Mouse (Mus musculus): Measurements from ENCODE around the gene Sec24b.

Sec24b gene

DNA sequence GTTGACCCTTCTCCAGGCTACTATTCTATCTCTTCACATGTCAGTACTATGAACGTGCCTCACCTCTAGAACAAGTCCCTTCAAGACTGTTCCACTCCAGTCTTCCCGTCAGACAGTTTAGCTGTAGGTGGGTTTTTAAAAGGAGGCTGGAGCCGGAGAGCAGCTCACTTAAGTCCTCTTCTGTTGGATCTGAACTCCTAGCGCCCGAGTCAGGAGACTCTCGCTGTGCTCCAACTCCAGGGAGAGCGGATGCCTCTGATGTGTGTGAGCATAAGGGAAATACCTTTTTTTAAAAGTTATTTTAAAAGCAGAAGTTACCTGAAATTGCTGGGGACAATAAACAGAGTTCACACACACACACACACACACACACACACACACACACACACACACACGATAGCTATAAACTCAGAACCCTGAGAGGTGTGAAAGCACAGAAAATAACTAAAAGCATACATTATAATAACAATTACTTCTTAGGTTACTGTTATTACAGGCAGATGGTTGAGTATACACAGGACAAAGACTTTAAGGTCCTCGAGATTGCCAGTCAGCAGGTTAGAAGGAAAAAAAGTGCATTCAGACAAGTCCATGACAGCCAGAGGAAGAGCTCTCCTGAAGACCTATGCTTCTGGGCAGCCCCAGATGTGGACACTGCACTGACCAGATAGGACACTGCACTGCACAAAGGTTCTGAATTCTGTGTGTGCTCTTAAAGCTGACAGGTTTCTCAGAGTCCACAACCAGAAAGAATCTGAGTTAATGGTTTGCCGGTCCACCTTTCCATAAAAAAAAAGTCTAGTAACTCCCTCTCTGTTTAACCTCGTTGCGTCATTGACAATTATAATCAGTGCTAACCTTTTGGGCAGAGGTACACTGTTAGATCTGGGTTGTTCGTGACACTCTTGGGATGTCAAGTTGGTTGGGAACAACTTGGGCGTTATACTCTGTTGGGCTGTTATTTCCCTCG is 5.7 kb downstream of the Sec24b start:
- no peak for DNase-seq (ENCODE audit: low read depth, low spot score)

DNA sequence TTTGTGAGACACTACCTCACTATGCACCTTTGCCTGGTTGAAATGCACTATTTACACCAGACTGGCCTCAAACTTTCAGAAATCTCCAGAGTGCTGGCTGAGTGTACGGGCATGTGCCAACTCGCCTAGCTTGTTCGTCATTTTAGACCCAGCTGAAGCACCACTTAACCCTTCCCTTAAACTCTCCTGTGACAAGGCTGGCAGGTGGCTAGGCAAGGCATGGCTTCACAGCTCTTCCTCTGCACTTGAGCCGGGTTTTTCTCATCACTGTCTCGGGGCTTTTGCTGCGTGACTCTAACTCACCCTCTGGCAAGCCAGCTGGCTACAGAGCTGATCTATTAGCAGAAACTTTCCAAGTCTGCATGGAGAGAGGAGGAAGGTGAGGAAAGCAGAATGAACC is 6.8 kb downstream of the Sec24b start:
- DNase-seq (ENCODE audit: low read depth, low spot score): no peak

DNA sequence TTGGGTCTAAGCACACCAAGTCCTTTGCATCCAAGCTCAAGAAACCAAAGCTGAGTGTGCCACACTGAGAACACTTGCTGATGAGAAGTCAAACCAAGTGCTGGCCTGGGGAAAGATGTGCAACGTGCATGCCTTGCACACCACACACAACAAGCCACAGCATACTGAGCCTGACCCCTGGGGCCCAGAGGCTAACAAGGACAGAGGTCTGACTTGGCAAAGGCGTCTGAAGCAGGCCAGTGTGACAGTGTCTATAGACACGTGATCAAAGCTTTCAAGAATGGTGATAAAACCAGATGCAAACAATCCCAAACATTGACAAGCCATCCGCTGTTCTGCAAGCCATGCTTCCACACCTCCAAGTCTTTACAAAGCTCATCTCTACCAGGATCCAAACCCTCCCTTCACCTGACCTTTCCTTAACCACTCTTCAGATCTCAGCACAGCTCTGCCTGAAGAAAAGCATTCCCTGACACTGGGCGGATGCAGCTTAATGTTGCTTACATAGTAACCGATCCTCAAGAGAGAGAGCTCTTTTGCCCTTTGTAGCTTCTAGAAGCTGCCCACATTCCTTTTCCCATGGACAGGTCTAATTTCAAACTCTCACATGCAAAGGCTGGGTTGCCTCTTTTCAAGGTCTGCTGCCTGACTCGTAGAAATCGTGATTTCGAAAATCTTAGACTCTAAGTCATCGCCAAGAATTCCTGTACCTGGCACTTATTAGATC is 7.8 kb downstream of the Sec24b start:
- peak; percentile 29 for DNase-seq (ENCODE audit: low read depth, low spot score)

DNA sequence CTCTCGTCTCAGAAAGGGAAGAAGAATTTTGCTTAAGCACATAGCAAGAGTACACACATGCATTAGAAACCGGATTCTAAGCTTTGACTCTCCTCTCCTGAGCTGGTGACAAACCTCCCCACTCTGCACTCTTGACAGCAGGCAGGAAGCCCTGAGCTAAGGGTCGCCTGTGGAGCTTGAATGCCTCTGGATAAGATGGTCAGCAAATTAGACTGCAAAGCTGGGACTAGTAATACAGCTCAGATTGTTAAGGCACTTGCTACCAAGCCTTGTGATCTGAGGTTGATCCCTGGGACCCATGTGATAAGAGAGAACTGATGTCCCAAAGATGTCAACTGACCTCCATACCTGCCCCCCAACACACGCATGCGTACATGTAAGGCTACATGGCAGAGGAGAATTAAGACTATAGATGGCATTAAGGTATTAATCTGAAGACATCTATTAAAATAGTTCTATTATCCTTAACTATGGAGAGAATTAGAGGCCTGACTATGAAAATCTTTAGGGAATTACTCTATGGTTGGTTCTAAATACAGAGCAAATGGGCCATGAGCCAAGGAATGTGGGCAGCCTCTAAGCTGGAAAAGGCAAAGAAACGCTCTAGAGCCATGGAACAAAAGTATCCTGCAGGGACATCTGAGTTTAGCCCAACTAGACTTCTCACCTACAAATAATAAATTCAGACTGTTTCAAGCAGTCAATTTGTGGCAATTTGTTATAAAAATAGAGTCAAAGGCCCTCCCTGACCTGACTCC is 8.6 kb downstream of the Sec24b start:
- no peak for DNase-seq (ENCODE audit: low read depth, low spot score)

DNA sequence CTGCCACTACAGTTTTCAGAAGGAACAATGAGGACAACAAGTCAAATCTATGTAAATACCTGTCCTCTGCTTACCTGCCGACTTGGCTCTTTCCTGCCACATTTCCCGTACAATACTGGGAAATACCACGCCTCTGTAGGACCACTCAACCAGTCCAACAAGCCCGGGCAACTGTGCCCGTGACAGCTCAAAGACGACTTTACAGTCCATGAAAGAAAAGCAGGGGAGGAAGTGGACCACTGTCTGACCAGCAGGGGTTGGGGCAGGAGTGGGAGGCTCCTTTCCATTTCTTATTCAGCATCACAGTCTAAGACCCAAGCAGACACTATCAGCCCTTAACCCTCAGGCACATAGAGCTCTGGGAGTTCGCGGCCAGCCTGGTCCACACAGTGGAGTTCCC is 9.2 kb downstream of the Sec24b start:
- no peak for DNase-seq (ENCODE audit: low read depth, low spot score)

DNA sequence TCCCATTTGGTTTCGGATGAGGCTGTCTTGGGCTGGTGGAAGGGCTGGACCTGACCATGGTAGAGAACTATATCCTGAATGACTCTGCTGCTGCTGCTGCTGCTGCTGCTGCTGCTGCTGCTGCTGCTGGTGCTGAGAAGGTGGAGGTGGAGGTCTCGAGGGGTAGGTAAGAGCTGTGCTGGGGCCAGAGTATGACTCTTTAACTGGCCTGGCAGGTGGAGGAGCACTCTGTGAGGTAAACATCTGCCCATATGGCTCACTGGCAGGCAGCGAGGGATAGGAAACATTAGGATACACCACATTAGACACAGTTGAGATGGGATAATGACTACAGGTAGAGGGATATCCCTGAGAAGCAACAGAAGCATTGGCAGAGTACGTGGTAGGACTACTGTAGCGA is 20.6 kb downstream of the Sec24b start:
- no peak for DNase-seq (ENCODE audit: low read depth, low spot score)

DNA sequence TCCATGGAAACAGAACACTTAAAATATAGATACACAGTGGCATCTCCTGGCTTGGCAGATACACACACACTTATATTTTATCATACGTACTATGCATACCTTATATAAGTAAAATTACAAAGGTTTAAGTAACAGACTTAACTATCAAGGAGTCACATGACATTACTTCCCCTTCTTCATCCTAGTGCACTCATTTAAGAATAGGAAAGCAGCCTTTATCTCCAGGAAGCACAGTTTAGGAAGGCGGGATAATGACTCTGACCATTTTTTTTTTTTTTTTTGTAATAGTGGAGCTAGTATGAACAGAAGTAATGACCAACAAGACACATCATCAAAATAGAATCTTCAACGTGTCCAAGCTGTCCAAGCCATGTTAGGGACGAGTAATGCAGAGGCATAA is 21.3 kb downstream of the Sec24b start:
- no peak for DNase-seq (ENCODE audit: low read depth, low spot score)

DNA sequence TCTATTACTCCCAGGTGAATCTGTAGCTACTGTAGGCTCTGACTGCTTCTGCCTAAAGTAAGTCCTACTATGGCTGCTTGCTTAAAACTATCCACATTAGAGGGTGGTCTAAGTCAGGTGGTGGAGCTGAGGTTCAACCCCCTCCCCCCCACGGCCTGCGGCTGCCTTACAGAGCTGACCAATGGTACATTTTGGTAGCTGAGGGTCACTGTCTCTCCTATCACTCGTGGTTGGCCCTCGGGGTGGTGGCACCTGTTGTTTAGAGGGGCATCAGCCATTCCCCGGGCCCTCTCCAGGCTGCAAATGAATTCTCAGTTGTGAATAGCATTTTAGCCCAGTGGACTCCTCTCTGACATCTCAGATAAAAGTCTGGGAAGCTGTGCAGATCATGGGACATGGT is 32.6 kb downstream of the Sec24b start:
- no peak for DNase-seq (ENCODE audit: low read depth, low spot score)

DNA sequence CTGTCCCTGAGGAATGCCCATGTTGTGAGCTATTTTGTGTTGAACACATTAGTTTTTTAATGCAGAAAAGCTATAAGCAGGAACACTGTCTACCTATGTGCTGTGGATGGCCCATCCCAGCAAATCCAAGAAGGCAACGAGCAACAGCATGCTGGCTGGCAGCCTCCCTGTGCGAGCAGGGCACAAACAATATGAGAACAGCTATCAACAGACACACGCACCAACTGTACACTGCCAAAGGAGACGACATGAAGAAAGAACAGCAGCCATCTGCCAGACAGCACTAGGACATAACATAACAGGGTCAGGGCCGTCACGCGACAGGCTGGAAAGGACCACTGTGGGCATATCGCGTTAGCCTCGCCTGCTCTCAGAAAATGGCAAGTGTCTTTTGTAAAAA is 35.2 kb downstream of the Sec24b start:
- DNase-seq (ENCODE audit: low read depth, low spot score): no peak

DNA sequence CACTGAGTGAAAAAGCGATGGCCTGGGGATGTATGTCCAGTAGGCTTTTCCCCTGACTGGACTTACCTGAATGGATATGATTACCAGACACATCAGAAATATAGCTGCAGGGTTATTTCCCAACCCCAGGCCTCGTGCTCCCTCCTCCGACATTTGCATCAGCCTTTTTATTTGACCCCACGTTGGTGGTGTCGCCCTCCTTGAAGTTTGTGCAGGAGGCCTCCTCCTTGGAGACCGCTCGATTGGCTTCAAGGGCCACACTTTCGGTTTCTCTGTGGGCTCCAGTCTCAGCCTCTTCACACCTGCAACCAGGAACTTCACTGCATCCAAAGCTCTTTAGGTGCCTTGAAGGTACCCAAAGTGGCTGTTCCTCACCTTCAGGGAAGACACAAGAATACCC is 35.8 kb downstream of the Sec24b start:
- no peak for DNase-seq (ENCODE audit: low read depth, low spot score)

DNA sequence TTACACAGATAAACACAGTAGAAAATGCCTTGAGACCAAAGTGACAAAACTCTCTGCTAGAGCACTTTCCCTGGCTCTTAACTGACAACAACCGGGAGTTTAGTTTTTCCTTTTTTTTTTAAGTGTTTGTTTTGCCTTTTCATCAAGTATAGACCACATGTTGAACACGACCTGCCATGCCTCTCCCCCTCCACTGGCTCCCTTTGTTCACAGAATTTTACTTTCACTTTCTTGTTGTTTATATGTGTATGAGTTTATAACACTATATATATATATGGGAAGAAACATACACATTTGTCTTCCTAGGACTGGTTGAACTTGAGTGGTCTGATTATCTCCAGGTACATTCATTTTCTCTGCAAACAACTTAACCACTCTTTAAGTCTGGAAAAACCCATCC is 48.4 kb downstream of the Sec24b start:
- DNase-seq (ENCODE audit: low read depth, low spot score): no peak

DNA sequence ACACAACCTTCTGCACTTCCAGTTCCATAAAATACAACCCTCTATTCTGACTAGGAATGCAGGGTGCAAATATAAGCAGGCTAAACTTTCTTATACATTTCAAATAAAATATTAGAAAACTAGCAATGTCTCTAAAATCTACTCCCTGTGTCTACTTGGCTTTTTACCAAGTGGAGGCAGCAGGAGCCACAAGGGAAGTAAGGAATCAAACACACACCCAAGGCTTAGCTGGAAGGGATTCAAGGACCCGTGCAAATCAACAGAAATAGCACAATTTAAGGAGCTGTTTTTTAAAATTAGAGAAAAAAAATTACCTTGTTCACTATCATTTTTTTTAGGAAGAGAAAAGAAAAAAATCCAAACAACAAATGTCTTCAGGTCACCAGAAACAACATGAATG is 50.1 kb downstream of the Sec24b start:
- DNase-seq (ENCODE audit: low read depth, low spot score): no peak

DNA sequence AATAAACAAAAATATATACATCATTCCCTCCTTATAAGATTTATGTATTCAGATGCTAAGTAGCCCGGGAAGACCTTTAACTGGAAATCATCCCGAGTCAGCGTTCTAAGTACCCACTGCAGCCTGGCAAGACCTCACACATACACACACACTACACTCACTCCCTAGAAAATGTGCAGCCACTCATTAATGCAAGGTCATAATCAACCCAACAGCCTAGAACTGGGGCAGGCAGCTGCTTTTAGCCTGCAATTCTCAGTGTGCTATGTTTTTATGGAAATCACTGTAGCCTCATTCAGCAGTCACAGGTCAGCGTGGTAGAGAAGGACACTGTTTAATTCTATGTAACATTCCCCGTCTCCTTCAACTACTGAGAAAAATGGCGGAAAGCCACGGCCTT is 55.2 kb downstream of the Sec24b start:
- no peak for DNase-seq (ENCODE audit: low read depth, low spot score)

DNA sequence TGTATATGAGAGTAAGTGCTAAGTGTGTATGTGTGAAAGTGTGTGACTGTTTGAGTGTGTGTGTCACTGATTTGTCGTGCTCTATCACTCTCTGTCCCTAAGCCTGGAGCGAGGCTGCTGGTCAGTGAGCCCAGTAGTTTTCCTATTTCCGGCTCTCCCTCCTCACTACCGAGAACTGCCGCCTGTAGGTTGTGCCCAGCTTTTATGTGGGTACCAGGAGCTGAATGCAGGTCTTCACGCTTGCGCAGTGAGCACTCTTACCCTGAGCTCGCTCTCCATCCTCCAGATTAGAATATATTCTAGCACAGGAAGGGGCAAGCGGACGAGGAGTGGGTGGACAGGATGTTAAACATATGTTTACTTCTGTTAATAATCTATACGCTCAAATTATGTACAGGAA is 60.4 kb downstream of the Sec24b start:
- DNase-seq (ENCODE audit: low read depth, low spot score): no peak

DNA sequence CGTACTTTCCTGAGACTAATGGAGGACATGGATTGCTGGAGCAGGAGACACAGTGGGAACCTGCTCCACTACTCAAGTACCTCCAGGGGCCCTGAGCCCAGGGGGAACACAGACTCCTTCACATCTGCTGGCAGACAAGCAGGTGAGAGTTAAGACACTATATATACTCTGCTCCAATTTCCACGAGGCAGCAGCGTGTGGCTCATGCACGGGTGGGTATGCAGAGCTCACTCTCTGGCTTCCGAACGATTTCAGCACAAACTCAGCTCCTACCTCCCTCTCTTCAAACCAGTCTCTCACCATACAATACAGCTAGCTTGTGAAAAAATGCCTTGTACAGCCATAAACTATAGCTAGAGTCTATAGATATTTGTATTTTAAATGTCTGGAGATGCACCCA is 62.8 kb downstream of the Sec24b start:
- DNase-seq (ENCODE audit: low read depth, low spot score): no peak

DNA sequence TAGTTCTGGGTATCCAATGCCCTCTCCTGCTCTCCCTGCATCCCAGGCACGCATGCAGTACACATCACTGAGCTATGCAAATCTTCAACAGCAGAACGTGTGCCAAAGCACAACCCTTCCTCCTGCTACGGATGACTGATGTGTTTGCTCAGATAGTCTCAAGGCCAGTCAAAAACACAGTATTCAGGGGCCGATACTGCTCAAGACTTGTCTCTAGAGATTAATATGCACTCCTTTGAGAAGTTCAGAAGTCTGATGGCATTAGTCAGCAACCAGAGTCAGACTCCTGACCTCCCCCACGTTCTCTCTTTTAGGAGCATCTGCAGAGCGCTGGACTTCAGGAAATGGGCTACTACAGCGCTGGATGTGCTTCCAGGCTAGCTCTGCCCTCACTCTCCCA is 63.4 kb downstream of the Sec24b start:
- DNase-seq (ENCODE audit: low read depth, low spot score): no peak

DNA sequence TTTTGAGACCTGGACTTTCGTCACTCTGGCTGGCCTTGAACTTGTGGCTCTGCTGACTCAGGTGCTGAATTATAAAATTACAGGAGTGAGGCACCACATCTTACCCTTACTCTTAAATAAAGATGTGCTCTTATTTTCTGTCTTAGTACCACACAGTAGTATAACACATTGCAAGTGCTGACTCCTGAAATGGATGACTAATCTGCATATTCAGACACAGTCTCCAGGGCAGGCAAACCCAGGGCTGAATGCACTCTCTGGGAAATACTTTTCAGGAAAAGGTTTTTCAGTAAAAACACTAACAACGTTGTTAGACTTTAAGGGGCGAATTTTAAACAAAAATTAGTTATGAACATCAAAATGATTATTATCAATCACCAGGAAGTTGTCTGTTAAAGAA is 64.0 kb downstream of the Sec24b start:
- DNase-seq (ENCODE audit: low read depth, low spot score): no peak

DNA sequence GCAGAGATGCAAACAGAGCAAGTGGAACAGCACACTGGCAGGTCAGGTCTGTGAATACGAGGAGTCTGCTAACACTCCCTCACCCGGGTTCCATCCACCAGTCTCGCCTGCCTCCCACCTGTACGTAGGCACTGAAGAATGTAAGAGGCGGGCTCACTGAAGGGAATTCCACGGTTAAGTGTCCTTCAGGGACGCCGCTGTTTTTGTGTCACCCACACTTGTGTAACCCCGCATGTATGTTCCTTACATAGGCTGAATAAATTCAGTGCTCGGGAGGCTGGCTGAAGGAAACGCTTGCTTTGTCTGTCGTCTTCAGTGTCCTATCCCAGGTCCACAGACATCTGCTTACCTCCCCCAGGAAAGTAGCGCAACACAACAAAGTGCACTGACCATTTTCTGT is 74.1 kb downstream of the Sec24b start:
- no peak for DNase-seq (ENCODE audit: low read depth, low spot score)

DNA sequence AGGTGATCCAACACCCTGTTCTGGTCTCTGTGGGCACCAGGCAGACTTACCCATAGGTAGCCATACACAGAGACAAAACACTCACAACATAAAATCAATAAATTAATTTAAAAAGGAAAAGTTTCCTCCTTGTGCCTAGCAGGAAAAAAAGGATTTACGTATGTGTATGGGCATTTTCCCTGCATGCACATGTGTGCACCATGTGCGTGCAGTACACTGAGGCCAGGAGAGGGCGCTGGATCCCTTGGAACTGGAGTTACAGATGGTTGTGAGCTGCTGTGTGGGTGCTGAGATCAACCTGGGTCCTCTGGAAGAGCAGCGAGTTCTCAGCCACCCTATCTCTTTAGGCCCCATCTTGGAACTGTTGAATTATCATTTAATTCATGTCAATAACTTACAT is 76.0 kb downstream of the Sec24b start:
- no peak for DNase-seq (ENCODE audit: low read depth, low spot score)

DNA sequence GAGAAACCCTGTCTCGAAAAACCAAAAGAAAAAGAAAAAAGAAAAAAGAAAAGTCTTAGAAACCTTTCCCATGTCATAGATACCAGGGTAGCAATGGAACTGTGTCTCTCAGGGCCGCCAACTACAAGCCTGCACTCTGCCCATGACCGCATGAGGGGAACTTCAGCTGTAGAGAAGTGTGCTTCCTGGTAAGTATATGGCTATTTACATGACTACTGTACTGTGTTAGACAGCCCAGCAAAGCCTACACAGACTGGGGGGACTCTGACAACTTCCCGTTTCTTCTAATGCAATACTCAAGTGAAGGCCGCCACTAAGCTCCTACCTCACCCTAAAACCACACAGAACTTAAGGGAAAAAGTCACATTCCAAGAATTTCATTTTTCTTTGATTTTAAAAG is 76.6 kb downstream of the Sec24b start:
- no peak for DNase-seq (ENCODE audit: low read depth, low spot score)

DNA sequence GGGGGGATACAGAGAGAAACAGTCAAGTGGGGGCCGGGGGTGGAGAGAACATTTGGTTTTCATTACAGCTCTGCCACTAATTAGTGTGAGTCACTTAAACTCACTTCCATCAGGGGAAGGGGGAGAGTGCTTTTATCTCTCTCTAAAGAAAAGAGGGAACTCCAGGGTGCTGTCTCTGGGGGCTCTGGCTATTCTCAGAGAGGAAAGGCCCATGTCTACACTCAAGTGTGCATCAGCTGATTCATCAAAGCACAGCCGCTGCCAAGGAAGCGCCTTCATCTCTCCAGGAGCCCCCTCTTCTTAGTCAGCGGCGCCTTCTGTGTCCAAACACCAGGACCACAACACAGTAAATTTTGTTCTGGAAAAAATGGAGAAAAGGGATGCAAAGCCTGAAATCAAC is 79.1 kb downstream of the Sec24b start:
- no peak for DNase-seq (ENCODE audit: low read depth, low spot score)

DNA sequence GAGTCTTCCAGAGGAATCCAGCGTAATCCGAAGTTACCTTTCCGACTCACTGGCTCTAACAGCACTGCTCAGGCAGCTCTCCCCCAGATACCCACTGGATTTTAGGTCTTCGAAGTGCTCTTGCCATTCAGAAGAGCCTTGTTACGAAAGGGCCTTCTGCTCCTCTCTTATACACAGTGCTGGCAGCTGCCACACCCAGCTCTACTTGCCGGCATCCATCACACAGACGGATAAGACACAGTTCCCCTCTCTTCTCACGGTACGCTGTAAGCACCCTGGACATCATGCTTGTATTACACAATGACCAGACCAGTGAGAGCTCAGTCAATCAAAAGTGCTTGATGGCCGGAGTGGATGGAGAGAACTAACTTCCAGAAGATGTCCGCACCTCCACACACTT is 79.6 kb downstream of the Sec24b start:
- DNase-seq (ENCODE audit: low read depth, low spot score): no peak

Data from mesoderm, embryonic 11.5 days (tissue).